Mouse (Mus musculus) forebrain, embryonic 14.5 days (tissue): ENCODE measurements around the gene Dido1. TPM values are rescaled to one million over a fixed set of nuclear protein-coding genes. Genes with fewer than 3 reads are reported as not detected.

Experiments used
- ATAC-seq: fragments of 200-750 bp; cut with Nextera tagmentation; 2 replicates; pipeline ENCODE4 v1.8.0; 2017; ENCODE audit warnings: mild to moderate bottlenecking, moderate library complexity
- DNase-seq: peaks from one replicate; pipeline ENCODE4 v3.0.0-alpha.2; 2015; ENCODE audit warnings: low spot score
- H3K27ac ChIP-seq: fragments of 300-500 bp; sonication (generic); 2 replicates; pipeline ENCODE4 v1.5.1; 2014; ENCODE audit warnings: low read depth, mild to moderate bottlenecking, control low read depth, low read length, moderate library complexity
- H3K27me3 ChIP-seq: fragments of 300-500 bp; sonication (generic); replicated peaks from 2 replicates; pipeline ENCODE4 v1.6.1; 2014; ENCODE audit warnings: low read length, control low read depth, mixed read lengths; ENCODE audit not compliant: control insufficient read depth, insufficient read depth
- H3K36me3 ChIP-seq: fragments of 300-500 bp; sonication (generic); 2 replicates; pipeline ENCODE4 v1.6.1; 2014; ENCODE audit warnings: low read length, control low read depth; ENCODE audit not compliant: control insufficient read depth, insufficient read depth
- H3K4me1 ChIP-seq: fragments of 300-500 bp; sonication (generic); 2 replicates; pipeline ENCODE4 v1.6.1; 2014; ENCODE audit warnings: antibody characterized with exemption, low read length, control low read depth; ENCODE audit not compliant: control insufficient read depth, insufficient read depth
- H3K4me2 ChIP-seq: fragments of 300-500 bp; sonication (generic); 2 replicates; pipeline ENCODE4 v1.6.1; 2014; ENCODE audit warnings: mild to moderate bottlenecking, control low read depth, low read length
- H3K4me3 ChIP-seq: fragments of 300-500 bp; sonication (generic); 2 replicates; pipeline ENCODE4 v1.5.1; 2014; ENCODE audit warnings: low read depth, low read length, control low read depth
- H3K9ac ChIP-seq: fragments of 300-500 bp; sonication (generic); 2 replicates; pipeline ENCODE4 v1.6.1; 2014; ENCODE audit warnings: mild to moderate bottlenecking, low read length, control low read depth, moderate library complexity
- H3K9me3 ChIP-seq: fragments of 300-500 bp; sonication (generic); replicated peaks from 2 replicates; pipeline ENCODE4 v1.6.1; 2016; ENCODE audit warnings: low read length, control low read depth, mixed read lengths; ENCODE audit not compliant: control insufficient read depth
- WGBS: fragments of 180-500 bp; shearing (Covaris S2); extraction: QIAGEN DNeasy Blood & Tissue Kit; methylation state at CpG from one replicate; pipeline ENCODE4 v1.1.7; 2014; 5-methylcytosine and 5-hydroxymethylcytosine counted together
- polyA plus RNA-seq: library from polyadenylated mRNA; unstranded; fragments of >200 nt; fragmentation: Nextera tagmentation; extraction: Ambion mirVana; gene quantifications from 2 replicates; pipeline ENCODE4 v1.2.1, GENCODE M21; 2014

Gene Dido1
- polyA plus RNA-seq, 1 experiment from 2014 or later: 21.0 TPM

- H3K27ac ChIP-seq: no peak overlapping the region
- H3K4me3 ChIP-seq: no peak overlapping the region
- no peaks in the 10 kb centered on the region for H3K4me1 ChIP-seq
- DNase-seq (no peak), ATAC-seq (no peak)
- H3K36me3 ChIP-seq: no peaks in the 10 kb centered on the region
- no peak overlapping the region for H3K9ac ChIP-seq
- no peaks in the 10 kb centered on the region for H3K9me3 ChIP-seq
- H3K4me2 ChIP-seq: no peak overlapping the region
- WGBS: 76% methylated on average over 7 of the region's 7 CpGs
- no peaks in the 10 kb centered on the region for H3K27me3 ChIP-seq
Measured at GRCm38 (mm10) chr2:180654666-180655065, 55.1 kb downstream of the Dido1 start.

- DNase-seq: no peak
- no peak overlapping the region for H3K27ac ChIP-seq
- no peak overlapping the region for H3K9ac ChIP-seq
- peaks cover 14% of the 10 kb centered on the region for H3K27me3 ChIP-seq
- H3K4me1 ChIP-seq: no peaks in the 10 kb centered on the region
- peaks cover 12% of the 10 kb centered on the region for H3K9me3 ChIP-seq
- H3K4me3 ChIP-seq: no peak overlapping the region
- no peaks in the 10 kb centered on the region for H3K36me3 ChIP-seq
- ATAC-seq: no peak
- no peak overlapping the region for H3K4me2 ChIP-seq
Measured at GRCm38 (mm10) chr2:180646841-180647240, 63.0 kb downstream of the Dido1 start.

GRCm38 (mm10) chr2:180643626-180644025 is 66.2 kb downstream of the Dido1 start:
- DNase-seq: no peak
- Histone ChIP-seq H3K4me1 (no peaks in the 10 kb centered on the region), H3K9me3 (peaks cover 12% of the 10 kb centered on the region), H3K4me3 (no peak overlapping the region), H3K36me3 (no peaks in the 10 kb centered on the region), H3K9ac (no peak overlapping the region), H3K4me2 (no peak overlapping the region), H3K27ac (no peak overlapping the region), H3K27me3 (peaks cover 37% of the 10 kb centered on the region)
- no peak for ATAC-seq

GRCm38 (mm10) chr2:180642555-180643260 is 67.1 kb downstream of the Dido1 start, which contains the start of gene Tcfl5:
TSS of gene Tcfl5 (minus strand) at chr2:180642708.
- DNase-seq (no peak), ATAC-seq (no peak)
- Histone ChIP-seq H3K9me3 (peaks cover 12% of the 10 kb centered on the region), H3K27ac (no peak within 1 kb of the TSS), H3K36me3 (no peaks in the 10 kb centered on the region), H3K4me1 (no peaks in the 10 kb centered on the region), H3K4me3 (peak within 1 kb of the TSS; percentile 26), H3K9ac (no peak within 1 kb of the TSS), H3K4me2 (peak within 1 kb of the TSS; percentile 41), H3K27me3 (peaks cover 37% of the 10 kb centered on the region)
- WGBS: 7% methylated on average over 5 of the region's 56 CpGs

GRCm38 (mm10) chr2:180641576-180642554 is 67.9 kb downstream of the Dido1 start:
- DNase-seq: no peak
- H3K27ac ChIP-seq: no peak overlapping the region
- H3K4me3 ChIP-seq: peak overlapping the region; percentile 26
- peaks cover 12% of the 10 kb centered on the region for H3K9me3 ChIP-seq
- no peaks in the 10 kb centered on the region for H3K36me3 ChIP-seq
- no peaks in the 10 kb centered on the region for H3K4me1 ChIP-seq
- H3K4me2 ChIP-seq: peak overlapping the region; percentile 41
- no peak overlapping the region for H3K9ac ChIP-seq
- H3K27me3 ChIP-seq: peaks cover 37% of the 10 kb centered on the region
- ATAC-seq: 0 out of 2 replicates have a peak, but pooled peaks have one; percentile 26
- under 1% methylated on average over 98 of the region's 112 CpGs for WGBS

- Histone ChIP-seq H3K4me2 (no peak overlapping the region), H3K9me3 (no peaks in the 10 kb centered on the region), H3K27me3 (no peaks in the 10 kb centered on the region), H3K4me3 (no peak overlapping the region), H3K36me3 (no peaks in the 10 kb centered on the region), H3K27ac (no peak overlapping the region), H3K9ac (no peak overlapping the region), H3K4me1 (no peaks in the 10 kb centered on the region)
- ATAC-seq (no peak), DNase-seq (no peak)
- WGBS: 78% methylated on average over 2 of the region's 2 CpGs
Measured at GRCm38 (mm10) chr2:180611882-180612281, 97.9 kb downstream of the Dido1 start.

- ATAC-seq (no peak), DNase-seq (no peak)
- no peaks in the 10 kb centered on the region for H3K27me3 ChIP-seq
- no peaks in the 10 kb centered on the region for H3K4me1 ChIP-seq
- no peak overlapping the region for H3K4me3 ChIP-seq
- H3K9me3 ChIP-seq: no peaks in the 10 kb centered on the region
- no peak overlapping the region for H3K9ac ChIP-seq
- H3K36me3 ChIP-seq: no peaks in the 10 kb centered on the region
- H3K27ac ChIP-seq: no peak overlapping the region
- WGBS: 82% methylated on average over 4 of the region's 4 CpGs
- no peak overlapping the region for H3K4me2 ChIP-seq
Measured at GRCm38 (mm10) chr2:180610283-180610682, 99.5 kb downstream of the Dido1 start.
